Mouse (Mus musculus) right cerebral cortex, postnatal 36 days (tissue): ENCODE measurements at regions not wholly inside any gene's neighbourhood (a gene's known extent, or its start where the extent isn't known, plus 50 kb on each side); places are given as distances from the start of the nearest gene placed in this dataset.
"Not testable (repeated sequence)": the region's sequence is repeated elsewhere in the genome, so short reads cannot be mapped to it uniquely, and the experiment has no call there.

Experiments used
- DNase-seq, 2 experiments: peaks; one replicate each; pipeline ENCODE4 v3.0.0; 2022; ENCODE audit warnings: low spot score in 2 of 2, mixed read lengths in 1 of 2

DNA sequence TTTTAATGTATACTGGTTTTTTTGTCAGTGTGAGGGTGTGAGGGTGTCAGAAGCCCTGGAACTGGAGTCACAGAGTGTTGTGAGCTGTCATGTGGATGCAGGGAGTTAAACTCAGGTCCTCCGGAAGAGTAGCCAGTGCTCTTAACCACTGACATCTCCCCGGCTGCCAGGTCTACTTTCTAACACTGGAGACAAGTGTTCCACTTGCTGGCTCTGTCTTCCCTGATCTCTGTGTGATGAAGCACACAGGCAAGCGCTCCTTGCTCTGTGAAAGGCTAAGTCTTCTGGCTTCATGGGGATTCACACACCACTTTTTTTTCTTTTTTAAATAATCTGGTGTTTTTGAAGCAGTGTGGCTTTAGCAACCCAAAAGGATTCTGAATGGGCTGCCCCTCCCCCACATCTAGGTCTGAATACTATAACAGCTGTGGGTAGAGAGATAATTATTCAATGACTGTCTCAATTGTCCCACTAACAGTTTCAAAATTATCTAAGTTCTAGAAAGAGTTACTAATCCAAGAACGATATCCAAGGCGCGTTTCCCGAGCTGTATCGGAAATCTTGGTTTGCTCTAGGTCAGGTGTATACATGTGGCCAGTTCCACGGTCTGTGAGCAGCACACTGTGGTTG, 208.4 kb upstream of the Smim15 start:
- no peak for DNase-seq

DNA sequence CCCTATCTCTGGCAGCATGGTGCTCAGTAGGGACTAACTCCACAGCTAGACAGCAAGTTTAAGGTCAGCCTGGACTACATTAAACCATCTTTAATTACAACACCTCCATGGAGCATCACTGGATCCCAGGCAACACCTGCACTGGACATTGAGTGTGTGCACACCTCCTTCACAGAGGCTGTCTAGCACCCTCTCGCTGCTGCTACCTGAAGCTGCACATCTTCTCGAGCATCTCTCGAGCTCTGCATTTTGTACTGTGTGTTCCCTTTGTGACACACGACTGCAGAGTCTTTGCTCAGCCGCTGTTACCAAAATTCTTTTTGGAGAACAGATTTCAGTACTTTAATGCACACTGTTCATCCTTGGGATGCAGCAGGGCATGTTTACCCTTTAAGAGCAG, 212.2 kb upstream of the Smim15 start:
- no peak for DNase-seq

DNA sequence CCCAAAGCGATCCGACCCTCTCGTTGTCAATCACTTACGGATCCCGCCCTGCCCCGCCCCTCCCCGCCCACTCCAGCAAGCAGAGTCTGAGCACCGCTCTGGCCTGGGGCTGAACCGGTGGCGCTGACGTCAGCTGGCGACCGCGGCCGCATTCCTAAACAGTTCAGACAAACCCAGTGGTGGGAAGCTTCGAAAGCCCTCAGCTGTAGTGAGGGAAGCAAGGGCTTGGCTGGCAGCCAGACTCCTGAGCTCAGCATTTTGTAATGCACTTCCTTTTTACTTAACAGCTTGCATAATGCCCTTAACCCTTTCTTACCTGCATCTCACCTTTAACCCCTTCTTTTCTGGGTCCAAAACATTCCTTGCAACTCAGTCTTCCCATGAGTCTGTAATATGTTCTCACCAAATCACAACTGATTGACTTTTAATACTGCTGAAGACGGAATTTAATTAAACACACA, 213.0 kb upstream of the Smim15 start:
- peak; percentile 87 to 92 for DNase-seq

DNA sequence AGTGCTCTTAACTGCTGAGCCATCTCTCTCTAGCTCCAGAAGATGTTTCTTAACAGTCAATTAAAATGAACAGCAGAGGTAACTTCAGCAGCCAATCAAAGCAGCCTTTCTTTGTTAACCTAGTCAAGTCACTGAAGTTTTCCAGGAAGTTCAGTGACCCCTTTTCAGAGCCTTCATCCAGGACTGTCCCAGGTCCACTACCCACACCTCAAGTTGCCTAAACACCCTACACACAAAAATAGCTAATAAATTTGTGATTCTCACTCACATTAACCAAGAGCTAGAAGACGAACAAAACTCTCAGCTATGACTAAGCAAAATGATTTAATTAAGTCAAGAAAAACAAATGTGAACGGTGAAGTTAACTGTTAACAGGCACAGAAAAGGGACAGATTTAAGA, 214.0 kb upstream of the Smim15 start:
- no peak for DNase-seq

DNA sequence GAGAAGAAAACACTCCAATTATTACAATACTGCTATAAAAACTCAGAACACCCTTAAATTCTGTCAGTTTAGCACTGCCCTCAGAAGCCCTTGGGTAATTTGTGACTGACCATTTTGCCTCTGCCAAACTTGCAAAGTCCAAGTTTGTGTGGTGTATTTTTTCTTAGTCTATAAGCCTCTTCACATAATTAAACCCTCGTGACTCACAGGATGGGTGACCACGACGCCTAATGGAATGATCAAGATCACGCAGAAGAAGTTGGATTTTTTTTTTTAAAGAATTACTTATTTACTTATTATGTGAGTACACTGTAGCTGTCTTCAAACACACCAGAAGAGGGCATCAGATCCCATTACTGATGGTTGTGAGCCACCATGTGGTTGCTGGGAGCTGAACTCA, 214.4 kb upstream of the Smim15 start:
- no peak for DNase-seq

DNA sequence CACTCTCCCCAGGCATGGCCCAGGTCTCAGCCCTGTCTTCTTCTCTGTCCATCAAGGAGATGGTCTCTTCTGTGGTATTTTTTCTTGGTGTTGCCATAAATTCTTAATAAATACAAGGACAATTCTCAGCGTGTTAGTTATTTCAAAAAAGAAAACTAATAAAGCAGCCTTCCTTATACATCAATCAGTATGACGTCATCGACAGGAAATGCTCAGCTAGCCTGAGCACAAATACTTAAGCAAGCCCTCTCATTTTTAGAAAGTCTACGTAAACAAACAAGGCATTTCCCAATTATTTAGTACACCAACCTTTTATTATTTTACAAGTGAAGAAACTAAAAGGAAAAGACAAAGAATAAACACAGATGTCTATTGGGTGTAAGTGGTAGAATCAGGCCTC, 218.6 kb upstream of the Smim15 start:
- no peak for DNase-seq

DNA sequence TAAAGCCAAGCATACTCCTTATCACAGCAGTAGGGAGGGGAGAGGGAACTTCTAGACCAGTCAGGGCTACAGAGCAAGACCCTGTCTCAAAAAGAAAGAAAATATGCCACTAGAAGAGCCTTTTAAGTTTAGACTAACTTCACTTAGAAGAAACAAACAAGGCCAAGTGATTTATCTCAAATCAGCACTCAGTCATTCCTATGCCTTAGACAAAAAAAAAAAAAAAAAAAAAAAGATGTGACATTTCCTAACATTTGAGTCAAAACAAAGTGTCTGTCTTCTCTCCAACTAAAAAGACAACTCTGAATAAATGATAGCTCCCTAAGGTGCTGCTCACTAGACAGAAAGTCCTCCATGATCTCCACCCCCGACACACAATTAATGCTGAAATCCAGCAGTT, 220.9 kb upstream of the Smim15 start:
- DNase-seq, result no peak

DNA sequence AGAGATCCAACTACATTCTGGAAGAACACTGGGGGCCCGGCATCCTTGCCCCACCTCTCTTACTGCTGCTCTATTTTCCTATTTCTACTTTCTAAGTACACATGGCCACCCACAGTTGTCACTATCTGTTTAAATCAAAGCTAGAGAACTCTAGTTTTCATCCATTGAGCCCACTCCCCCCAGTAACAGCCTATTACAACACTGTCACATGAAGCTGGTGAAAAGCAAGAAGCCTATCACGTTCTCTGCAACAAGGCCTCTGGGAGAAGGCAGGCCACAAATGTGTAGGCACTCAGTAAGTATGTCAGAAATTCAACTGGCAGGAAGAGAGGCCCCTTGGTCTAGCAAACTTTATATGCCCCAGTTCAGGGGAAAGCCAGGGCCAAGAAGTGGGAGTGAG, 222.0 kb upstream of the Smim15 start:
- no peak for DNase-seq

DNA sequence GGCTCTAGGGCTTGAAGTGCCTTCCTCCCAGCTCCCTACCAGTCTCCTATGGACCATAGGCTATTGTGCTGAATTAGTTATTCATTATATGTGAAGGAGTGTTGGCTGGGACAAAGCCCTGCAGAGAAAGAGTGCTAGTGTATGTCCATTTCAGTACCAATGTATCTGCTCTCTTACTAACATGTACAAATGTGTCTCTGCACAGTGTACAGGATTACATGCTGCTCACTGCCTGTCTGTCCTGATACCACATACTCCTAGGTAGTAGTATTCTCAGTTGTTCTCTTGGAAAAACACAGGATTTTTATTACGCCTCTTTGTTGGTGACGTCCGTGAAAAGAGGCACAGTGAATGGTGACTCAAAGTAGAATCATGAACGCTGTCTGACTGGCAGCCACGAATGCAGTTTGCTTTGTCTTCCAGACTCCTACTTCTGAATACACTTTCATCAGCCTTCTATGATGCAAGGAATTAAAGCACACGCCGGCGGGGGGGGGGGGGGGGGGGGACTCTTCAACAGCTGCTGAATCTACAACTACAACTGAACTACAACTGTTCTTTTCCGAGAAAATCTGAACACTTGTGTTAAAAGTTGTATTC, 230.6 kb upstream of the Smim15 start:
- DNase-seq, result no peak

DNA sequence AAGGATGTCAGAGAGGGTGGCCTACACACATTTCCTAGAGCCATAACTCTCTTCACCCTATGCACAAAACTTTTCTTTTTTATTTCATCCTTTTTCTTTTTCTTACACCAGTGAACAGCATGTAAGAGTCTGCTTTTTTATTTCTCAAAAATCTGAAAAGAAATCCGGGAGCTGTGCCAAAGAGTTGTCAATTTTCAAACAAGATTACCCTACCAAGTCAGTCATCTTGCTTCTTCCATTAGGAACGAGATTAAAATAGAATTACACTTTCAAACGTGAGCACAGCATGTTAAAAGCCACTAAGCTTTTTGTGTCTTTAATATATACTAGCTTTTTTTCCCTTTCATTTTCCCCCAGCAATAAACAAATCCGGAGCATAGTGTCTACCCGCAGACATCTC, 232.2 kb upstream of the Smim15 start:
- no peak for DNase-seq

DNA sequence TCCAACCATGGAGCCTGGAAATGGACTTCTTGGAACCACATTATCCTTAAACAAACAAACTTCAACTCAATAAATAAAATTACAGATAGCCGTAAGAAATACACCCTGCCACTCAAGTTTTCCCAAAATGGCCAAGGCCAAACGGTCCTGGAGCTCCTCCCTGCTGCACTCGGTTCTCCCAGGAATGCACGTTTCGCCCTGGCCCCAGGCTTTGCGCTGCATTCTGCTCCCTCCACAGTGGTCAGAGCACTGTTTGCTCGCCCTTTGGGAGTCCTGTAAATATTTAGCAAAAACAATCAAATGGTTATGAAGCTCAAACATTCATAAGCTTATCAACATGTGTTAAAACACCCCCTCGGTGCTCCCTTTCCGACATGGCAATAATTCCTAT, 233.4 kb upstream of the Smim15 start:
- DNase-seq, result no peak

DNA sequence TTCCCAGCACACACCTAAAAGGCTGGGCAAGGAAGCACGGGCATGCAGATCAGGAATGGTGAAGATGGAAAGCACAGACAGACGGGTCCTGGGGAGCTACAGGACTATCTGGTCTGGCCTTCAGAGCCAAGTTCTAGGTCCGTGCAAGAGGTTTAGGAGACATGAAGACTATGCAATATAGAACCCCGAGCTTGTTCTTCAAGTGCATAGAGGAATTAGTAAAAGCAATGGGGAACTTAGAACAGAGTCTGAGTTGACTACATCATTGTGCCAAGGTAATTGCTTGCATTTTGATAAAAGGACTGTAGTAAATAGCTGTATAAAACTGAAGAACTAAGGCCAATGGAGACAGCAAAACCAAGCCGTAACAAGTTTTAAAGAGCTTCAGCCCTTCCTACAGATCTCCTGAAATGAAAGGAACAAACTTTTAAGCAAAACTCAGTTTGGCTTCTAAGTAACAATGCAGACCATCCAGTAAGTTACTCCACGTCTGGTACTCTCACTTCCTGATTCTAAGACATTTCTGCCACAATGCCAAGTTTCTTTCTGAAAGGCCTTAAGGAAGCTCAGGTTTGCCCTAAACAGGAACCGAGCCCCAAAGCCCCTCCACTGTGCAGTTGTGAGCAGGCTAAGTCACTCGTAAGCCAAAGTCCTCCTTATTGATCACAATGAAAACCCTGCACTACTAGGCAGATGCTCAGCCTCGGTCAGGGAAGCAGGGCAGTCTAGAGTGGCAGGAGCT, 234.0 kb upstream of the Smim15 start:
- no peak for DNase-seq

DNA sequence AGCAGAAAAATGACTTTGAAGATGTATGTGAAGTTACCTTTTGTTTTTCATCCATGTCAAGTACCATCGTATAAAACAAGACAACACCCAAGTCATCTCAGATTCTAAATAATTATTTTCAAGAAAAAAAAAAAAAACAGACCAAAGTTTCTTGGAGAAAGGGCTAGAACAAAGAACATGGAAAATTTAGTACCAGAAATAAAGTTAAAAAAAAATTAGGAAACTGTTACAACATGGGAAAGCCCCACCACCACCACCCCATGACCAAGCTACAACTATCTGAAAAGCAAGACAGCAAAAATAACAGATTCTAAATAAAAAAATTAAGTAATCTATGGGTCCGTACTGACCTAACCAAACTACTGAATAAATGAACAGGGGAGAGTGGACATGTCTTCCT, 235.3 kb upstream of the Smim15 start:
- no peak for DNase-seq

DNA sequence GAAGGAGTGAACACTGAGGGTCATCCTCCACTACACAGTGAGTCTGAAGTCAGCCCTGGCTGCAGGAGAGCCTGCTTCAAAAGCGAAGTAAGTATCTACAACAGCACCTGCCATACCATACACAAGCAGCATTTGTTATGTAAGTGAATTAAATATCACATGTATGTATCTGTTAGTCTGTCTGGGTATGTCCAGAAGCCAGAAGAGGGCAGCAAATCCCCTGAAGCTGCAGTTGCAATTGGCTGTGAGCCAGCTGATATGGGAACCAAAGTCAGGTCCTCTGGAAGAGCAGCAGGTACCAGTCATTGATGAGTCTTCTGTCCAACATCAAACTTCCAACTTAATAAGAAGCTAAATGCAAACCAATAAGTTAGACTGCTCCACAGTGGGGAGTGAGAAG, 239.8 kb upstream of the Smim15 start:
- no peak for DNase-seq

DNA sequence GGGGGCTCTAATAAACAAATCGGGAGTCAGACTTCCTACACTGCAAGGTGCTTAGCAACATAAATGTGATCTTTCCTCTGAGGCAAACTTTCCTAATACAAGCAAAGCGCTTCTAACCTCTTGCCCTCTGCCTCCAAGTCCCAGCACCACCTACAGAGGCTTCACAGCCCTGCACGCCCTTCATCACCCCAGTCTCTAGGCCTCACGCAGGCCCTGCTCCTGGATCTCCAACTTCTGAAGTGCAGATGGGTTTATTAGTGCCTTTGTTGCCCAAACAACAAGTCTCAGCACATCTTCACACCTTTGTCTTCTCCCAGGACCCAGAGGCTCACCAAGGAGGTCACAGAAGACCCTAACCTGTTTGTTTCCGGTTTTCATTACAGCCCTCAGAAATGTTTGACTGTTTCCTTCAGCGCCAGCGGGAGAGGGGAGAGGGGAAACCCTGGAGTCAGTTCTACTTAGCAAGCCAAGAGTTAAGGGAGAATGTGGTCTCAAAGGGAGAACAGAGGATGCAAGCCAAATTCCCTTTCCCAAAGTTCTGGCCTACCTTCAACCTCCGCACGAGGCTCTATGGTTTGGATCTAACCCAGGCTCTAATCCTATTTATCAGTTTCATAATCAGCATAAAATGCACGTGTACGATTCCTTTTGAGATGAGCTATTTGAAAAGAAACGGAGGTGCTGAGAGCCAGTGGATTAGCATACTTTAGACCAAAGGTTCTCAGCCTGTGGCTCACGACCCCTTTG, 244.9 kb upstream of the Smim15 start:
- DNase-seq, result no peak

DNA sequence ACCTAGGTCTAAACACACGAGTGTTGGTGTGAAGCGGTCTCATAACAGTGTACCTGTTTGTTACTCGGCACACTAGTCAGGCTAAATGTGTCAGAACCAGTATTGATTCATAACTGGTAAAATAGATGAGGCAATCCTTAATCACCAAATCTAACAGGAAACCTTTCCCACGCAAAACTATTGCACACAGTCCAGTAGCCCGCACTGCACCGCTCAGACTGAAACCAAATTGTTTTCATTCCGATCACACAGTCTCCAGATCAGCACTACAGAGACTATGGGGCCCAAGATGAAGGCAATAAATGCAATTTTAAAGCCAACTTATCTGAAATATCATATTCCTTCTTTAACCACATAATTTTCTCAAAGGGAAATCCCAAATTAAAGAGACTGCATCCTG, 246.1 kb upstream of the Smim15 start:
- DNase-seq, result no peak

DNA sequence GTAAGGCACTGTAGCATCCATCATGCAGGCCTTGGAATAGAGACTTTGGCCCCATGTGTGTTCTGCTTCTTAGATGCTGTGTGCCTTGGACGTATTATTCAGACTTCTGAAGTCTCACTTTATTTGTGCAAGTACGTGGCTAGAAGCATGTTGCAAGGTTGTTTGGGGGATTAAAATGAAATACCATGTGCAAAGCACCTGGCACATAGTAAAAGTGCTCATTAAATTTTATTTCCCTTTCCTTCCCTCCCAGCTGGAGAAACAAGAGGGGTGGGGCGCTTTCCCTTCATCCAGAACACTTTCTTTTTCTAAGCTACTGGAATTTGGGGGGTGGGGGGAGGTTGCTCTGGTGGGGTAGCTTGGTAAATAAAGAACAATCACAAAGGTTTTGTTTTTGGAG, 248.7 kb upstream of the Smim15 start:
- DNase-seq, result no peak

DNA sequence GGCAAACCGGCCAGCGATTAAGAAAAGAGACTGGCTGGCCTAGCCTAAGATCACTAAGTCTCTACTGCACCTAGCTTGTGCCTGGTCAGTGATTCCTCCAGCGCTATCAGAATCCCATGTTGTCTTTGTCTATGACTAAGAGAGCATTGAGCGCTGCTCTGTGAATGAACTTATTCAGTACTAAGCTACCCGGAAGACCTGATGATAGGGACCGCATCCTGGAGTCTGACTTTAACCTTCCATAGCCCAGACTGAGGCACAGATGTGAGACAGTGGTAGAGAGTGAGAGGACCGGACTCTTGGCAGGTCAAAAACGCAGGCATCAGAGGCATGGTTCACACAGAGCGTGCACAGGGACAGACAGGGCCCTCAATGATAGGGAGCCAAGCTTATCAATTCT, 252.5 kb upstream of the Smim15 start:
- no peak for DNase-seq

DNA sequence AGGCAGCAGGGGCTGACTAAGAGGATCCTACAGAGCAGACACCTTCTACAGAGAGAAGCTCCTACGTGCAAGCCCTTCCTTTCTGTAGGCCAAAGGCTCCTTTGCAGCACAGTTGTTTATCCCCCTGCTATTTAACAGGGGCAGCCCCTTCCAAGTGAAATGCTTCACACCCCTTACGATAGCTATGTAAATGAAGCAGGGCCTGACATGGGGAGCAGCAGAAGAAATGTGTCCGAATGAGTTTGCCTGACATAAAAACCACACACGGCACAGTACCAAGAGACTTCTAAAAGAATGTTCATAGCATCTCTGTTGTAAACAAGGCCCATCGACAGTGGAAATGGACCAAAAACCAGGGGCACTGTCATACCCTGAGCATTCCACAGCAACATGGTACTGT, 259.3 kb upstream of the Smim15 start:
- no peak for DNase-seq

DNA sequence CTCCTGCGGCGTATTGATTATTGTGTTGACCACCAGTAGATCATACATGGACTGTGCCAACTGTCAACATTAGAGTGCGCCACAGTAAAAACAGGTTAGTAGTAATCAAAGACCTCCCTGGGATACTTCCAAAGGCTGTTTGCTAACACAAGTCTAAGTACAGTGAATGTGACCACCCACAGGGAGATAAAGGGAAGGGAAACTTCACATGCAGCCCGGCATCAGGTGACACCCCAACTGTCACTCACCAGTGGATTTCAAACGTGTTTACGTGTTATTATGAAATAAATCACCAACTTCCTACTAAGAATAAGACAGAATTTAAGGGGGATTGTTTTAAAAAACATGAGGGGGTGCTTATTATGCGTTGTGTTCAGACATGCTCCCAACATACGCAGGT, 262.5 kb upstream of the Smim15 start:
- no peak for DNase-seq

DNA sequence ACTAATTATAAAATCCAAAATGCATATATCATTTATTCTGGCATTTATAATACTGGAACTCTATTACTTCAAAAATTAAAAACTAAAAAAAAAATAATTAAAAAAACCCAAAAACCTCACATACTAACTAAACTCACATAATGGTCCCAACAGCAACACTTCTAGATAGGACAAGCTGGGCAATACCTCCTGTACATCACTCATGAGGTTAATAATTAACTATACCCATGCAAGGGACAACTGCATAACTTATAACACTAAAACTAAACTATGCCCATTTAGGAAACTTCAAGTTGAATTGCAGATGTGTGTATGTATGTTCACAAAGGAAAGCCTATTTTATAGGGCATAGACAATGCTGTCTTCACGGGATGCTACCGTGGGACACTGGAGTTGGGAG, 263.0 kb upstream of the Smim15 start:
- DNase-seq, result no peak

DNA sequence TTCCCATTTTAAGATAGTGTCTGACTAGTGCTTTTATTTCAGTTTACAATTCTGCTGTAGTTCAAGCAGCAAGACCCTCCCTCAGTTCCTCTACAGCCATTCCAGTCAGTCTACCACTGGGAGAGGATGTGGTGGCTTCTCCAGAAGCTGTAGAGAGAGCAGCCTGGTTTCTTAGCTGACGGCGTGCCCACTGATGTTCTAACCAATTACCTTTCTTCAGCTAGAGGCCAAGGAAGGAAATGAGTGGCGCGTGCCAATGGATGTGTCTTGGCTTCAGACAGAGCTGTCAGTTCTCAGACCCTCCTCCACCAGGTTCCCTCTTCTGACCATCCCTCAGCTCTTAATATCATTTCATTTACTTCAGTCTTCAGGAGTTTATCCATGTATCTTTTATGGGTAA, 264.7 kb upstream of the Smim15 start:
- no peak for DNase-seq

DNA sequence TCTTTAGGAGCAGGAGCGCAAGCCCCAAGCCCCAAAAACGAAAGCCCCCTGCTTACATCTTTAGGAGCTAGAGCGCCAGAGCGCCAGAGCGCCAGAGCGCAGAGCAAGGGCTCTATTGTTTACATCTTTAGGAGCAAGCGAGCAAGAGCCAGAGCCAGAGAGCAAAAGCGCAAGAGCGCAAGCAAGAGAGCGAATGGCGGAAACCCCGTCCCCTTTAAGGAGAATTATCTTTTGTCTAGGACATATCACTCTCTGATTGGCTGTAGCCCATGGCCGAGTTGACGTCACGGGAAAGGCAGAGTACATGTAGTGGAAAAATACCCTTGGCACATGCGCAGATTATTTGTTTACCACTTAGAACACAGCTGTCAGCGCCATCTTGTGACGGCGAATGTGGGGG, 269.7 kb upstream of the Smim15 start:
- DNase-seq, result not testable (repeated sequence)
